Mouse (Mus musculus) kidney, embryonic 15.5 days (tissue): ENCODE data around the gene Trex1. TPM values are rescaled to one million over a fixed set of nuclear protein-coding genes. Genes with fewer than 3 reads are reported as not detected.

ENCODE experiments used
- ATAC-seq: fragments of 200-750 bp; cut with Nextera tagmentation; replicated peaks from 2 replicates; pipeline ENCODE4 v1.8.0; 2017; ENCODE audit warnings: moderate TSS enrichment; ENCODE audit not compliant: low FRiP score
- H3K27ac ChIP-seq: fragments of 300-500 bp; sonication (generic); 2 replicates; pipeline ENCODE4 v1.5.1; 2015; ENCODE audit warnings: mild to moderate bottlenecking, inconsistent platforms
- H3K27me3 ChIP-seq: fragments of 300-500 bp; sonication (generic); 2 replicates; pipeline ENCODE4 v1.6.1; 2015; ENCODE audit warnings: inconsistent platforms
- H3K36me3 ChIP-seq: fragments of 300-500 bp; sonication (generic); 2 replicates; pipeline ENCODE4 v1.6.1; 2015; ENCODE audit warnings: inconsistent platforms
- H3K4me1 ChIP-seq: fragments of 300-500 bp; sonication (generic); 2 replicates; pipeline ENCODE4 v1.6.1; 2015; ENCODE audit warnings: inconsistent platforms
- H3K4me2 ChIP-seq: fragments of 300-500 bp; sonication (generic); 2 replicates; pipeline ENCODE4 v1.6.1; 2015; ENCODE audit warnings: moderate library complexity, mild to moderate bottlenecking, inconsistent platforms
- H3K4me3 ChIP-seq: fragments of 300-500 bp; sonication (generic); replicated peaks from 2 replicates; pipeline ENCODE4 v1.5.1; 2015; ENCODE audit warnings: mild to moderate bottlenecking, inconsistent platforms
- H3K9ac ChIP-seq: fragments of 300-500 bp; sonication (generic); 2 replicates; pipeline ENCODE4 v1.6.1; 2015; ENCODE audit warnings: mild to moderate bottlenecking, inconsistent platforms
- H3K9me3 ChIP-seq: fragments of 300-500 bp; sonication (generic); replicated peaks from 2 replicates; pipeline ENCODE4 v1.6.1; 2016; ENCODE audit warnings: inconsistent platforms
- WGBS: fragments of 180-500 bp; shearing (Covaris S2); methylation state at CpG from one replicate; pipeline ENCODE4 v1.1.7; 2015; ENCODE audit warnings: mixed read lengths; 5-methylcytosine and 5-hydroxymethylcytosine counted together
- polyA plus RNA-seq: library from polyadenylated mRNA; unstranded; fragments of >200 nt; fragmentation: Nextera tagmentation; extraction: Ambion mirVana; gene quantifications from 2 replicates; pipeline ENCODE4 v1.2.1, GENCODE M21; 2015

The Trex1 gene
- polyA plus RNA-seq, 1 experiment from 2014 or later, result 13.8 TPM

GRCm38 (mm10) chr9:109046306-109046705, 13.2 kb downstream of the Trex1 start:
- no peak for ATAC-seq
- H3K4me3 ChIP-seq, result no peak overlapping the region
- no peak overlapping the region for H3K9ac ChIP-seq
- H3K27ac ChIP-seq, result no peak overlapping the region
- no peaks in the 10 kb centered on the region for H3K9me3 ChIP-seq
- H3K4me1 ChIP-seq, result peaks cover under 1% of the 10 kb centered on the region; the same call in 1 of the 2 replicates
- no peak overlapping the region for H3K4me2 ChIP-seq
- H3K36me3 ChIP-seq, result peaks cover 12% of the 10 kb centered on the region; the same call in 1 of the 2 replicates
- no peaks in the 10 kb centered on the region for H3K27me3 ChIP-seq
- WGBS, result 46% methylated on average over 5 of the region's 5 CpGs

GRCm38 (mm10) chr9:109041351-109041750, 18.2 kb downstream of the Trex1 start:
- 75% methylated on average over 7 of the region's 7 CpGs for WGBS
- Histone ChIP-seq H3K27me3 (no peaks in the 10 kb centered on the region), H3K9ac (no peak overlapping the region), H3K4me2 (no peak overlapping the region), H3K36me3 (0 out of 2 replicates have a peak, but pooled peaks cover 4% of the 10 kb centered on the region), H3K4me3 (no peak overlapping the region), H3K4me1 (peaks cover 34% of the 10 kb centered on the region), H3K9me3 (no peaks in the 10 kb centered on the region), H3K27ac (no peak overlapping the region)
- no peak for ATAC-seq

- Histone ChIP-seq H3K9me3 (no peaks in the 10 kb centered on the region), H3K9ac (no peak overlapping the region), H3K4me1 (peaks cover 34% of the 10 kb centered on the region), H3K4me3 (no peak overlapping the region), H3K36me3 (0 out of 2 replicates have a peak, but pooled peaks cover 4% of the 10 kb centered on the region), H3K27ac (0 out of 2 replicates have a peak overlapping the region, but pooled peaks have one; percentile 6), H3K27me3 (no peaks in the 10 kb centered on the region), H3K4me2 (peak overlapping the region; percentile 84)
- 0 out of 2 replicates have a peak, but pooled peaks have one; percentile 22 for ATAC-seq
- 53% methylated on average over 6 of the region's 6 CpGs for WGBS
These were observed 18.6 kb downstream of the Trex1 start for GRCm38 (mm10) chr9:109040906-109041305.

- H3K36me3 ChIP-seq, result 0 out of 2 replicates have a peak, but pooled peaks cover 4% of the 10 kb centered on the region
- H3K4me1 ChIP-seq, result peaks cover 34% of the 10 kb centered on the region
- WGBS, result 79% methylated on average over 8 of the region's 8 CpGs
- ATAC-seq, result no peak
- no peak overlapping the region for H3K4me3 ChIP-seq
- no peak overlapping the region for H3K27ac ChIP-seq
- H3K9ac ChIP-seq, result no peak overlapping the region
- no peaks in the 10 kb centered on the region for H3K27me3 ChIP-seq
- peak overlapping the region; percentile 84 for H3K4me2 ChIP-seq
- no peaks in the 10 kb centered on the region for H3K9me3 ChIP-seq
These were observed 19.3 kb downstream of the Trex1 start for GRCm38 (mm10) chr9:109040216-109040615.

GRCm38 (mm10) chr9:109039681-109040080, 19.9 kb downstream of the Trex1 start:
- 0 out of 2 replicates have a peak, but pooled peaks cover 4% of the 10 kb centered on the region for H3K36me3 ChIP-seq
- peaks cover 34% of the 10 kb centered on the region for H3K4me1 ChIP-seq
- peak overlapping the region; percentile 81 for H3K4me3 ChIP-seq
- no peaks in the 10 kb centered on the region for H3K27me3 ChIP-seq
- no peaks in the 10 kb centered on the region for H3K9me3 ChIP-seq
- H3K4me2 ChIP-seq, result peak overlapping the region; percentile 84
- H3K9ac ChIP-seq, result no peak overlapping the region
- peak overlapping the region; percentile 89 for H3K27ac ChIP-seq
- no peak for ATAC-seq
- WGBS, result 77% methylated on average over 4 of the region's 4 CpGs

DNA sequence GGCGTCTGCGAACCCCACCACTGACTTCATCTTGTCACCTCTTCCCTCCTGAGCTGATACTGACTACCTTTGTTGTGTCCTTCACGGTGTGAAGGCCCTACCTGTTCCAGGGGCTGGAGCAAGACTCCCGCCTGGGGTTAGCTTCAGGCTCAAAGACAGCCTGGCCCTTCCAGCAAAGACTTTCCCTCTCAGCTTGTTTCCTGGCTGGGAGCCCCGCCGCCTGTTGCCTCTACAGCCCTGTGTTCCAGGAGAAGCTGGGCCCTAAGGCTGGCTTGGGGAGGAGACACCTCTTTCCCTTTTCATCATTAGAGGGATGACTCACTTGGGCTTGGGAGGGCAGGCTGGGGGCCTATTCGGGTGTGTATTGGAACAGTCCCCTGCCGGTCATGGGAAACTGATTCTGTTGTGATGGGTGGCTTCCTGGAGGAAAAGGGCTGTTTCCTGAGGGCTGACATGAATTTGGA, 20.6 kb downstream of the Trex1 start:
- 16% methylated on average over 8 of the region's 8 CpGs for WGBS
- no peaks in the 10 kb centered on the region for H3K9me3 ChIP-seq

GRCm38 (mm10) chr9:109038086-109038895, 21.2 kb downstream of the Trex1 start, which contains the start of gene Shisa5:
Shisa5 (plus strand) TSS chr9:109038565.
- under 1% methylated on average over 40 of the region's 40 CpGs for WGBS
- Histone ChIP-seq H3K27me3 (no peaks in the 10 kb centered on the region), H3K9ac (peak within 1 kb of the TSS; percentile 79), H3K4me1 (peaks cover 34% of the 10 kb centered on the region), H3K4me2 (peak within 1 kb of the TSS; percentile 84), H3K36me3 (no peaks in the 10 kb centered on the region), H3K27ac (peak within 1 kb of the TSS; percentile 89), H3K9me3 (no peaks in the 10 kb centered on the region), H3K4me3 (peak within 1 kb of the TSS; percentile 81)
- peak; percentile 93 for ATAC-seq

More for the DNA sequence above, 20.6 kb downstream of the Trex1 start:
- no peaks in the 10 kb centered on the region for H3K27me3 ChIP-seq
- H3K4me3 ChIP-seq, result peak overlapping the region; percentile 81
- H3K27ac ChIP-seq, result peak overlapping the region; percentile 89
- peak overlapping the region; percentile 84 for H3K4me2 ChIP-seq
- H3K36me3 ChIP-seq, result no peaks in the 10 kb centered on the region
- ATAC-seq, result peak; percentile 52
- H3K9ac ChIP-seq, result peak overlapping the region; percentile 79
- H3K4me1 ChIP-seq, result peaks cover 34% of the 10 kb centered on the region

- H3K9ac ChIP-seq, result no peak overlapping the region
- H3K27ac ChIP-seq, result no peak overlapping the region
- no peak overlapping the region for H3K4me3 ChIP-seq
- no peaks in the 10 kb centered on the region for H3K36me3 ChIP-seq
- no peak for ATAC-seq
- no peaks in the 10 kb centered on the region for H3K4me1 ChIP-seq
- H3K4me2 ChIP-seq, result no peak overlapping the region
- H3K27me3 ChIP-seq, result no peaks in the 10 kb centered on the region
- H3K9me3 ChIP-seq, result no peaks in the 10 kb centered on the region
- WGBS, result 75% methylated on average over 6 of the region's 6 CpGs
These were observed 27.1 kb downstream of the Trex1 start for GRCm38 (mm10) chr9:109032435-109032834.

DNA sequence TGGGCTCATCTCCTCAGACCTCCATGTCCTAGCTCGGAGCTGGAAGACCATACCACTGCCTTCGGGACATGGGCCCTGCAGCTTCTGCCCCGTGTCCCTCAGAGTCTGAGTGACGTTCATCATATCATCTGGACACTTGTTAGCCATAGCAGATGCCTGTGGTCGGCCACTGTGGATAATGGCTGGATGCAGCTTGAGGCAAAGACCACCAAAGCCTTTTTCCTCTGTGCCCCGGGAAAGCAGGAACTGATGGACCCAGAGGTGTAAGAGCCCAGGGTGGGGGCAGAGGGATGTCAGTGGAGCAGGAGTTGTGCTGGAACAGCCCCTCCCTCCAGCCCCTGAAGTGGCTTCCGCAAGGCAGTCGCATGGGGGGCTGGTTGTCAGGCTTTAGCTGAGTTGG, 27.8 kb downstream of the Trex1 start:
- H3K9ac ChIP-seq, result no peak overlapping the region
- no peaks in the 10 kb centered on the region for H3K36me3 ChIP-seq
- H3K27ac ChIP-seq, result no peak overlapping the region
- ATAC-seq, result no peak
- no peaks in the 10 kb centered on the region for H3K27me3 ChIP-seq
- no peak overlapping the region for H3K4me3 ChIP-seq
- WGBS, result 78% methylated on average over 8 of the region's 8 CpGs
- H3K4me2 ChIP-seq, result no peak overlapping the region
- no peaks in the 10 kb centered on the region for H3K9me3 ChIP-seq
- no peaks in the 10 kb centered on the region for H3K4me1 ChIP-seq

GRCm38 (mm10) chr9:109031001-109031400, 28.5 kb downstream of the Trex1 start:
- Histone ChIP-seq H3K4me2 (no peak overlapping the region), H3K9ac (no peak overlapping the region), H3K4me1 (no peaks in the 10 kb centered on the region), H3K36me3 (no peaks in the 10 kb centered on the region), H3K27me3 (no peaks in the 10 kb centered on the region), H3K4me3 (no peak overlapping the region), H3K9me3 (no peaks in the 10 kb centered on the region), H3K27ac (no peak overlapping the region)
- ATAC-seq, result no peak
- whole genome bisulfite sequencing, result 92% methylated on average over 7 of the region's 7 CpGs

- ATAC-seq, result no peak
- Histone ChIP-seq H3K4me2 (no peak overlapping the region), H3K27ac (no peak overlapping the region), H3K36me3 (no peaks in the 10 kb centered on the region), H3K9me3 (no peaks in the 10 kb centered on the region), H3K4me3 (no peak overlapping the region), H3K9ac (no peak overlapping the region), H3K4me1 (no peaks in the 10 kb centered on the region), H3K27me3 (no peaks in the 10 kb centered on the region)
- 71% methylated on average over 3 of the region's 3 CpGs for WGBS
These were observed 29.2 kb downstream of the Trex1 start for GRCm38 (mm10) chr9:109030312-109030711.

GRCm38 (mm10) chr9:109028919-109029318, 30.6 kb downstream of the Trex1 start:
- 63% methylated on average over 5 of the region's 5 CpGs for WGBS

More at GRCm38 (mm10) chr9:109028919-109029318, 30.6 kb downstream of the Trex1 start:
- H3K9ac ChIP-seq, result no peak overlapping the region
- H3K27me3 ChIP-seq, result no peaks in the 10 kb centered on the region
- H3K4me2 ChIP-seq, result no peak overlapping the region
- H3K9me3 ChIP-seq, result no peaks in the 10 kb centered on the region
- H3K27ac ChIP-seq, result no peak overlapping the region
- no peaks in the 10 kb centered on the region for H3K4me1 ChIP-seq
- no peak overlapping the region for H3K4me3 ChIP-seq
- no peak for ATAC-seq
- 0 out of 2 replicates have a peak, but pooled peaks cover 4% of the 10 kb centered on the region for H3K36me3 ChIP-seq
